Mouse (Mus musculus): ENCODE measurements at regions not wholly inside any gene's neighbourhood (a gene's known extent, or its start where the extent isn't known, plus 50 kb on each side); places are given as distances from the start of the nearest gene placed in this dataset.
A peak's percentile ranks its signal among the peaks of the same experiment; 100 is the strongest.
"Not testable (repeated sequence)": the region's sequence is repeated elsewhere in the genome, so short reads cannot be mapped to it uniquely, and the experiment has no call there.

- no peak for DNase-seq (ENCODE audit: low read depth, low spot score)
Measured at GRCm38 (mm10) chr13:44657905-44658414, 71.3 kb upstream of the Jarid2 start.

GRCm38 (mm10) chr13:44659861-44660260 is 69.4 kb upstream of the Jarid2 start:
- no peak for DNase-seq (ENCODE audit: low read depth, low spot score)

- DNase-seq (ENCODE audit: low read depth, low spot score), result no peak
Measured at GRCm38 (mm10) chr13:44663062-44663461, 66.2 kb upstream of the Jarid2 start.

GRCm38 (mm10) chr13:44663730-44664129 is 65.5 kb upstream of the Jarid2 start:
- no peak for DNase-seq (ENCODE audit: low read depth, low spot score)

GRCm38 (mm10) chr13:44669761-44670160 is 59.5 kb upstream of the Jarid2 start:
- DNase-seq (ENCODE audit: low read depth, low spot score), result no peak

GRCm38 (mm10) chr13:44673337-44673966 is 55.8 kb upstream of the Jarid2 start:
- no peak for DNase-seq (ENCODE audit: low read depth, low spot score)

- peak; percentile 40 for DNase-seq (ENCODE audit: low read depth, low spot score)
Measured at GRCm38 (mm10) chr13:44673967-44674357, 55.3 kb upstream of the Jarid2 start.

GRCm38 (mm10) chr13:44674926-44675650 is 54.2 kb upstream of the Jarid2 start:
- DNase-seq (ENCODE audit: low read depth, low spot score), result no peak

GRCm38 (mm10) chr13:44676041-44676440 is 53.2 kb upstream of the Jarid2 start:
- DNase-seq (ENCODE audit: low read depth, low spot score), result no peak

GRCm38 (mm10) chr13:44678121-44678520 is 51.2 kb upstream of the Jarid2 start:
- no peak for DNase-seq (ENCODE audit: low read depth, low spot score)

GRCm38 (mm10) chr13:44679457-44679856 is 49.8 kb upstream of the Jarid2 start:
- DNase-seq (ENCODE audit: low read depth, low spot score), result not testable (repeated sequence)

Data from CD4-positive, CD25-positive, alpha-beta regulatory T cell, adult 2 months (primary cell).